ENCODE assay signal across 7 mouse cellular contexts in the genomic region with DNA sequence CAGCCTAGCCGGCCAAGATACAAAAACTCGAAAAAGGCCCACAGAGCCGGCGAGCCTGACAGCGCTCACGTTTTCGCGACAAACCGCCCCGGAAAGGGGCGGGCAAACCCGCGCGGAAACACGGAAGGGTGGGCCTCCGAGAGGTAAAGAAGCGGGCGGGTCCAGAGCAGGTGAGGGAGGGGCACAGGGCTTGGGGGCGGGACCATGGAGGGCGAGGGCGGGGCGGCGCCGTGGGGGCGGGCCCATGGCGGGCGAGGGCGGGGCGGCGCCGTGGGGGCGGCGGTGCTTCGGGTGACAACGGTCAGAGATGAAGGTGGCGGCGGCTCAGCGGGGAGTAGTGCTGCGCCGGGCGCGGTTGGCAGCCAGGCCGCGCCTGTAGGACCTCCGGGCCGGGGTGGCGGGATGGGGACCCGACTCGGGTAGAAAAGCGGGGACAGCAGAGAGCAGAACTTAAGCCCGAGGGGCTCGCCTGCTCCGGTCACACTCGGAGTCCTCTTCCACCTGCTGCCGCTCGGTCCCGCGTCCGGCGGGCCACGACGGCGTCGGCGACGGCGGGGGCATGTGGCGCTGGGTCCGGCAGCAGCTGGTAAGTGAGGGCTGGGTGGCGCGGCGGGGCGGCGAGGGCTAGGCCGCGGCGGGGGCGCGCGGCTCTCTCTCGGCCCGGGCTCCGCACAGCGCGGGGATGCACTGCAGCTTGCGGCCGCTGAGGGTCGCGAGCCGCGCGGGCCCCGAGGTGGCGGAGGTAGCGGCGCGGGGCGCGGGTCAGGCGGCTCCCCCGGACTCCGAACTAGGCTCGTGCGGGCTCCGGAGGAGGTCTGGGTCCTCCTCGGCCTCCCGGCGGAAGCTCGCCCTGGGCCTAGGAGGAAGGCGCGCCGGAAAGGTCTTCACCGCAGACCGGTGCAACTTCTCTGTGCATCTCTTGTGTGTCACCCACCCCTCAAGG. TPM values are rescaled to one million over a fixed set of nuclear protein-coding genes. Genes with fewer than 3 reads are reported as not detected.
DNase-seq lines count a peak whose midpoint lies in the region; ATAC-seq lines count a peak whose summit lies in the region.

A gene (plus strand): TSS at position 282 of the 943 bp plus-strand sequence.

- H3K4me3 ChIP-seq in intestine, embryonic 14.5 days (ENCODE audit: low read depth, low read length): peak within 1 kb of the TSS; percentile 74
- H3K4me3 ChIP-seq in midbrain, embryonic 11.5 days (ENCODE audit: low read depth, low read length): peak within 1 kb of the TSS; percentile 83

- intact Hi-C loops in left cerebral cortex, postnatal 36 days (cut with DNase I): loop anchor here (2.0 to 5.0 kb wide), 2 partner anchors 31 to 178 kb away; no protein-coding TSS in a partner anchor

- no peaks in the 10 kb centered on the region for H3K27me3 ChIP-seq in intestine, embryonic 14.5 days (replicated peaks; ENCODE audit: control insufficient read depth, insufficient read depth, low read length)
- H3K27me3 ChIP-seq in midbrain, embryonic 11.5 days (ENCODE audit: control insufficient read depth, insufficient read depth, low read length): no peaks in the 10 kb centered on the region

- H3K4me2 ChIP-seq in intestine, embryonic 14.5 days (ENCODE audit: low read length): peak within 1 kb of the TSS; percentile 71
- H3K4me2 ChIP-seq in midbrain, embryonic 11.5 days: peak within 1 kb of the TSS; percentile 62

- ATAC-seq in intestine, embryonic 14.5 days (replicated peaks; ENCODE audit: low FRiP score, low TSS enrichment, low read depth): peak; percentile 95
- peak; percentile 95 for ATAC-seq in midbrain, embryonic 11.5 days (ENCODE audit: low FRiP score)

- WGBS in intestine, embryonic 14.5 days: 0% methylated on average over 61 of the region's 114 CpGs
- WGBS in midbrain, embryonic 11.5 days: under 1% methylated on average over 83 of the region's 114 CpGs

- H3K9ac ChIP-seq in intestine, embryonic 14.5 days (ENCODE audit: low read length): peak within 1 kb of the TSS; percentile 77
- peak within 1 kb of the TSS; percentile 89 for H3K9ac ChIP-seq in midbrain, embryonic 11.5 days (ENCODE audit: low read length)

- H3K4me1 ChIP-seq in intestine, embryonic 14.5 days (replicated peaks; ENCODE audit: control insufficient read depth, insufficient read depth, low read length): peaks cover 8% of the 10 kb centered on the region
- H3K4me1 ChIP-seq in midbrain, embryonic 11.5 days (ENCODE audit: control insufficient read depth, insufficient read depth, low read length): peaks cover 5% of the 10 kb centered on the region; the same call in 1 of the 2 replicates

- peak; percentile 86 for DNase-seq in adrenal gland, adult 18-20 months (ENCODE audit: low spot score in 2 of 2)
- peak; percentile 88 for DNase-seq in embryo, embryonic 10.5 days (ENCODE audit: low spot score)
- DNase-seq in gastrocnemius, postnatal 25 days: peak; percentile 83
- peak; percentile 95 for DNase-seq in intestine, embryonic 14.5 days (ENCODE audit: low spot score)
- peak; percentile 76 to 80 for DNase-seq in left cerebral cortex, postnatal 36 days (ENCODE audit: low spot score in 2 of 2)
- peak; percentile 97 for DNase-seq in midbrain, embryonic 11.5 days (ENCODE audit: low spot score, missing footprints)
- DNase-seq in skeletal muscle tissue, adult 2 months (ENCODE audit: low read depth, low spot score): peak; percentile 55

- no peaks in the 10 kb centered on the region for H3K9me3 ChIP-seq in intestine, embryonic 14.5 days (ENCODE audit: control insufficient read depth, low read length)
- no peaks in the 10 kb centered on the region for H3K9me3 ChIP-seq in midbrain, embryonic 11.5 days (ENCODE audit: control insufficient read depth, low read length)

- H3K36me3 ChIP-seq in intestine, embryonic 14.5 days (ENCODE audit: control insufficient read depth, insufficient read depth, low read length): no peaks in the 10 kb centered on the region
- no peaks in the 10 kb centered on the region for H3K36me3 ChIP-seq in midbrain, embryonic 11.5 days (ENCODE audit: control insufficient read depth, insufficient read depth, low read length)

- peak within 1 kb of the TSS; percentile 91 for H3K27ac ChIP-seq in intestine, embryonic 14.5 days (ENCODE audit: low read depth)
- peak within 1 kb of the TSS; percentile 87 for H3K27ac ChIP-seq in midbrain, embryonic 11.5 days (ENCODE audit: low read depth, low read length)

RNA-seq across cellular contexts. Expression of the gene that starts here (rescaled TPM):
- 10 to 100 TPM; 35.7 to 41.4 TPM for total RNA-seq in adrenal gland, adult 18-20 months (2021)
- 10 to 100 TPM; 16.1 to 19.6 TPM for total RNA-seq in gastrocnemius, postnatal 25 days (2021)
- polyA plus RNA-seq in intestine, embryonic 14.5 days (2014; fragmentation: Nextera tagmentation; extraction: Ambion mirVana): 45.2 and 48.2 TPM in 2 replicates
- total RNA-seq in left cerebral cortex, postnatal 36 days (2021): 100 to 1,000 TPM; 103 to 115 TPM
- polyA plus RNA-seq in midbrain, embryonic 11.5 days (2014; fragmentation: Nextera tagmentation; extraction: Ambion mirVana): 30.3 and 33.0 TPM in 2 replicates

Comparison
In these comparisons a context has a peak if more than half of its experiments do, and no peak if none do; other contexts are left out.
1. Peak in every context shown above with its lines: DNase-seq, ATAC-seq, H3K4me3 ChIP-seq and H3K27ac ChIP-seq.